Mouse (Mus musculus): ENCODE data around the gene Enho.

- TF ChIP-seq GATA1 (IDR thresholded peaks at IDR 0.05; ENCODE audit: borderline replicate concordance, low read length) (no peak), FLI1 (IDR thresholded peaks at IDR 0.05; ENCODE audit: low read length) (no peak)
Measured at GRCm38 (mm10) chr4:41609681-41610593, 30.2 kb downstream of the Enho start.

All from megakaryocyte, embryonic 14.5 days (primary cell).